Mouse (Mus musculus) heart, postnatal 0 days (tissue): Measurements from ENCODE around the gene Kcnk12.

Experiments
- CTCF ChIP-seq: IDR thresholded peaks from 2 replicates; pipeline ENCODE4 v1.5.1; 2016; ENCODE audit warnings: antibody characterized with exemption, control low read depth, low read depth
- EP300 ChIP-seq: IDR thresholded peaks from 2 replicates; pipeline ENCODE4 v1.6.1; 2016; ENCODE audit warnings: antibody characterized with exemption, low read depth

GRCm38 (mm10) chr17:87793331-87793730, 4.5 kb downstream of the Kcnk12 start:
- TF ChIP-seq CTCF = no peak
- TF ChIP-seq EP300 = no peak
